Mouse (Mus musculus) B cell, adult 67 days (primary cell): ENCODE results near the gene Nadsyn1. TPM values are rescaled to one million over a fixed set of nuclear protein-coding genes. Genes with fewer than 3 reads are reported as not detected.

ENCODE experiments used
- total RNA-seq, 2 experiments: library from RNA; stranded (reverse); gene quantifications; 4 replicates each; pipeline ENCODE4 v1.2.4; 2023

Gene Nadsyn1
- total RNA-seq: 10 to 100 TPM; 24.3 to 26.3 TPM

DNA sequence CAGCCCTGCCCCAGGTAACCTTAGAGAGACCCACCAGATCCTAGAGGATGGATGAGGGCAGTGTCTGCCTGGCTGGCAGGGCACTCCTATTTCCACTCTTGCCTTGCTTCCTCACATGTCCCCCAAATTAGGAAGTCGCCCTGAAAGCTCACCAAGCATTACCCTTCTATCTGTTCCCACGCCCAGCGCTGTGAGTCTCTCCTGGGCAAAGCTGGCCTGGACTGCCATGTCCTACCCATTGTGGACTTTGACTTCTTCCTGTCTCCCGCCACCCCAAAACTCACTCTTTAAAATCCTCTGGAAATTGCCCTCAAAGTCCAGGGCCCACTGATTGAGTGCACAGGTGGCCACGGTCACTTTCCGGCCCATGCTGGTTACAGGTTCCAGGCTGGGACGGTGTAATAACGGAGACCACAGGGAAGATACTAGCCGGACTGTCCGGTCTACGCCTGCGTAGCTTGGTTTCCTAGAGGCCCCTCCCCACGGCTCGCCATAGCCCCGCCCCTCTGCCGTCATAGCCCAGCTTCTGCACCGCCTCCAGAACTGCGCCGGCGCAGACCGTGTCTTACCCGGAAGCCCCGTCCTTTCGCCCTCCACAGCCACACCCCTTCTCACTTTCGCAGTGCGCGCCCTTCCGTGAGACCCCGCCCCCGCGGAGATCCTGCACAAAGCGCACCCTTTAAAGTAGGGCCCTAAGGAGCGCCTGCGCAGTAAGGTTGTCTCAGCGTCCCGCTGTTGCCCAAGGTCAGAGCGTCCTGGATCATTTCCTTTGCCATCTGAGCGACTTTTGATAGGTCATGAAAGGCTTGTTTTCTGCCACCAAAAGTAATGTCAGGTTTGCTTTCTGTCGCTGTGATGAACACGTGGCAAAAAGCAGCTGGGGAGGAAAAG, at the start of gene Nadsyn1, which contains the start of gene Dhcr7:
Nadsyn1 (minus strand) TSS at position 475 of the 891 bp plus-strand sequence.
Dhcr7 (plus strand) TSS at position 771 of the 891 bp plus-strand sequence.

DNA sequence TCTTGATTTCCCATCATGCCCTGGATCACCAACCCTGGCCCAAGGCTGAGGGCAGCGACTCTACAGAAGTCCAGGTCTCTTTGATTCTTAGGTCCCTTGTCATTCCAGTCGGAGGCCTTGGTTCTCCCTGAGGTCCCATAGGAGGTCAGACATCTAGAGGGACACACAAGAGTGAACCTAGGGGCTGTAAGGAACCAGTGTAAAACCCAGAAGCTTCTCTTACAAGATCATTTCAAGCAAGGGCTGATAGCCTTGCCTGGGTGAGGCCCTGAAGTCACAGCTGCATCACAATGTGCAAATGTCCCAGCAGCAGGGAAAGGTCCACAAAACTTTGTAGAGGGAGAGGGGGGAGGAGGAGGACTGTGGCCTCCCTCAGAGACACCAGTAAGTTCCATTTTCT, 43.9 kb upstream of the Nadsyn1 start, which contains the start of gene Gm498:
Gm498 (plus strand) TSS at position 301 of the 400 bp plus-strand sequence.

DNA sequence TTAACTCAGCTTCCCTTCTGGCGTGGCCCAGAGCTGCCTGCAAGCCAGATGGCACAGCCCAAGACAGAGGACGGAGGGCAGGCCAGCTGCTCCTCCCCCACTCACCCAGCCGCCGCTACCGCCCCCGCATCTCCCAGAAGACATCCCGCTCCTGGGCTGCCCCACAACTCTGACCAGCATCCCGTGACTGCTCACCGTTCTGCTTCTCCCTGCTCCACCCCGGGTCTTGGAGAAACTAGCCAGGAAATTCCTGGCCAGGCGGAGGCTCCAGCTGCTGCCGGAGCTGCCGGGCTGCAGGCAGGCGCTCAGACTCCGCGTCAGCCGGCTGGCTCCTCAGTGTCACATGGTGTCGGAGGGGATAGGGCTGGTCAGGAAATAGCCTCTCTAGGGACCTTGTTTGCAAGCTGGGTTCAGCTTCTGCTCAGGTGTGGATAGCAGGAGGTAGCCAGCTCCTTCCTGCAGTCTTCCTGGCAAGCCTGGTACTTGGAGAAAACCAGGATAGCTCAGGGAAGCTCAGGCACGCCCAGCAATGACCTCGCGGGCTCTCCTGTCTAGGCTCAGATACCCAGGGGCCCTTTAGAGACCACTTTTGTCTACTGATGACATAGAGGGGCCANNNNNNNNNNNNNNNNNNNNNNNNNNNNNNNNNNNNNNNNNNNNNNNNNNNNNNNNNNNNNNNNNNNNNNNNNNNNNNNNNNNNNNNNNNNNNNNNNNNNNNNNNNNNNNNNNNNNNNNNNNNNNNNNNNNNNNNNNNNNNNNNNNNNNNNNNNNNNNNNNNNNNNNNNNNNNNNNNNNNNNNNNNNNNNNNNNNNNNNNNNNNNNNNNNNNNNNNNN, 38.4 kb downstream of the Nadsyn1 start, which contains the start of gene Mrgpre:
Mrgpre (minus strand) TSS at position 505 of the 834 bp plus-strand sequence.

GRCm38 (mm10) chr7:143766893-143767292, 55.8 kb downstream of the Nadsyn1 start, which contains the start of gene Mrgprg:
Gene Mrgprg (minus strand): TSS chr7:143766993.

DNA sequence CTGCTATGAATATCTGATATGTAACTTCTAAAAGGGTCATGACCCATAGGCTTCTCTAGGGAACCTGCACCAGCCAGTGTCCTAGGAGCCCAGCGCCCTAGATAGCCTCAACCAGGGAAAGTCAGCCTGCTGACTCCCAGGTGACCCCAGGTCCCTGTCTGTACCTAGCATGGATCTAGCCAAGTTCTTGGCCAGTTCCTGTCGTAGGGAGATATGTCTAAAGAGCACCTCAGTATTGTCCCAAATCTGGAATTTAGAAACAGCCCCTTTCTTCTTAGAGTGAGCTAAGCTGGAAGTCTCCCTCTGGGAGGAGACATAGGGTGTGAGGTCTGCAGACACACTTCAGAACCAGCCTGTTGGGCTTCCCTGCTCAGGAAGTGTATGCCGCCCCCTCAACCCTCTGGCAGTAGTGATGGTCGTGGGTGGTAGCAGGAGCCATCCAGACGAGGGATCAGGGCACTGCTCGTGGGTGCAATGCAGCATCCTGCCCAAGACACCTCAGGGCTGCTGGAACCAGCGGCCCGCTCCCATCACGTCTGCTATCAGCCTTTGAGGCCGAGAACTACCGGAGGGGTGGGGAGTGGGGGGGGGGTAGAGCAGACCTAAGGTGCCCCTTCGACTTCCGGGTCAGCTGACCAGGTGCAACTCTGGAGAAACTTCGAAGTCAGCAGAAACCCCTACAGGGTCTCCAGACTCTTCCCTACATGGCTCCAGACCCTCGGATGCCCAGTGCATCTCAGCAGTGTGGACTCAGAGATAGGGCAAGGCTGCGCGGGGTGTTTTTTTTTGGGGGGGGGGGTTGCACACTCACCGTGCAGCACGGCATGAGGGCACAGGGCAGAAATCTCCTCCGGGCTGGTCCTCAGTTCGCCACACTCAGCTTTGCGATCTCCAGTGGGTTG, 66.3 kb downstream of the Nadsyn1 start, which contains the start of gene Osbpl5:
Osbpl5 (minus strand) TSS at position 861 of the 902 bp plus-strand sequence.

Other genes starting within 250 kb of the Nadsyn1 start
- gene Cars, start 222.8 kb downstream of the Nadsyn1 start, total RNA-seq: 10 to 100 TPM; 54.7 to 57.1 TPM
- gene Tnfrsf26, start 194.1 kb downstream of the Nadsyn1 start, total RNA-seq: 10 to 100 TPM in 1 of 2 experiments, 1 to 10 TPM in 1; 7.1 to 10.4 TPM
- 1 to 10 TPM; 5.5 to 7.2 TPM for gene Tnfrsf22, start 173.2 kb downstream of the Nadsyn1 start, total RNA-seq
- 1 to 10 TPM in 1 of 2 experiments, not detected in 1; 1.4 TPM for gene Tnfrsf23, start 137.0 kb downstream of the Nadsyn1 start, total RNA-seq
- 10 to 100 TPM; 40.4 to 46.4 TPM for gene Osbpl5, start 65.9 kb downstream of the Nadsyn1 start, total RNA-seq
- gene Mrgprg, start 55.9 kb downstream of the Nadsyn1 start, total RNA-seq: not detected
- 10 to 100 TPM; 13.3 to 14.6 TPM for gene Mrgpre, start 38.3 kb downstream of the Nadsyn1 start, total RNA-seq
- gene Dhcr7, start 296 bp upstream of the Nadsyn1 start, total RNA-seq: 10 to 100 TPM; 20.4 to 23.3 TPM
- gene Gm498, start 44.0 kb upstream of the Nadsyn1 start, total RNA-seq: not detected
- 1 to 10 TPM in 1 of 2 experiments, under 1 TPM in 1; 0.65 to 1.1 TPM for gene Shank2, start 179.1 kb upstream of the Nadsyn1 start, total RNA-seq